Mouse (Mus musculus) G1E (cell line): ENCODE data around the gene Fam213a.

Experiments
- CTCF ChIP-seq: IDR thresholded peaks from 2 replicates; pipeline ENCODE4 v1.5.1; 2012; ENCODE audit warnings: low read depth, low read length, inconsistent platforms, mixed read lengths
- GATA2 ChIP-seq: IDR thresholded peaks from 2 replicates; pipeline ENCODE4 v1.6.1; 2012; ENCODE audit warnings: low read depth, low read length, inconsistent platforms, borderline replicate concordance
- POLR2AphosphoS5 ChIP-seq: IDR thresholded peaks from 2 replicates; pipeline ENCODE4 v1.6.1; 2012; ENCODE audit warnings: low read depth, low read length, inconsistent platforms; ENCODE audit not compliant: insufficient replicate concordance
- TAL1 ChIP-seq: conservative IDR thresholded peaks from 2 replicates; pipeline ENCODE4 v1.6.1; 2012; ENCODE audit warnings: low read depth, low read length, inconsistent platforms, mixed read lengths

- no peak for TF ChIP-seq CTCF
- TF ChIP-seq POLR2AphosphoS5 = no peak
- no peak for TF ChIP-seq GATA2
- no peak for TF ChIP-seq TAL1
Measured at GRCm38 (mm10) chr14:41025087-41025486, 11.5 kb upstream of the Fam213a start.
